Mouse (Mus musculus) frontal cortex, postnatal 10 days (tissue): ENCODE measurements at regions not wholly inside any gene's neighbourhood (a gene's known extent, or its start where the extent isn't known, plus 50 kb on each side); places are given as distances from the start of the nearest gene placed in this dataset.

Experiments used
- DNase-seq, 2 experiments: peaks; one replicate each; pipeline ENCODE4 v3.0.0; 2022; ENCODE audit warnings: low spot score in 2 of 2, mixed read lengths in 1 of 2

DNA sequence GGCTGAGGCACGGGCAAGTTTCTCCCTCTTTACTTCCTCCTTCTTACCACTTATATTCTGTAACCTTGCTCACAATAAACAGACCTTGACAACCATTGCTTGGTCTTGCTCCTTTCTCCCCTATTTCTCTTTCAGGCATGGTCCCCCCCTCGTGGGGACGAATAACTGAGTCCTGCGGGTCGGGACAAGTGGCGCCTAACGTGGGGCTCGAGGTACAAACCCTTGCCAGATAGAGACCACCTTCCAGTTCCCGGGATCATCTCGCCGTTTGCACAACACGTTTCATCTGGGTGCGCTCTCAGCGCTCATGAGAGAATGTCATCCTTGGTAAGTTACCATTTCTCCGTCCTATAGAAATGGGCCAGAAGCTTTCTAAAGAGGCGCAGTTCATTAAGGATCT is 79.6 kb upstream of the Foxn3 start:
- no peak for DNase-seq

DNA sequence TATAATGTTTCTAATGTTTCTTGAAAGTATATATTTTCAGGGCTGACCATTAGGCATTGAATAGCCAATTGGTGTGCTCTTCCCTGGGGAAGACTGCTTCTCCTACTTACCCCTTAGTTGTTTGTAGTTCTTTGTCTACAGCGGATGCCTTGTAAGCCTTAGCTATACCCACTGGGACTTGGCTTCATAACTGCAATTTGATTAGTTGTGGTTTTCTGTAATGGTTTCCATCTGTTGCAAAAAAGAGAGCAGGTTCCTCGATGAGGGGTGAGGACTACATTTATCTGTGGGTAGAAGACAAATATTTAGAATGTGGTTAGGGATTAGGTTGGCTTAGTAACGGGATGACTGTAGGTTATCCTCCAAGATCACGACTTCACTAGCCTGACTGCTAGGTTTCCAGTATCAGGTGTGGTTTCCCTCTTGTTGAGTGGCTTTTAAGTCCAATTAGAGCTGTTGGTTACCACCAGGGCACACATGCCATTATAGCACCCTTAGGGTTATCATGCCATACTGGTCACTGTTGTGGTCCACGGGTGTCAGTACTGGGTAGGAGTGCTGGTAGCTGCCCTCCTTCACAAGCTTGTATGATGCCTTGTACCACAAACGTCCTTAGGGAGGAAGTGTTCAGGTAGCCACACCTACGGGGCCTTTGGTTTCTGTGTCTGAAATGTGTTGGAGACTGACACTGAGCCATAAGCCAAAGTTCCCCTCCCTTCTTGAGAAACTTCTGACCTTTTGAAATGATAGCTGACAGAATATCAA is 78.9 kb upstream of the Foxn3 start:
- no peak for DNase-seq

DNA sequence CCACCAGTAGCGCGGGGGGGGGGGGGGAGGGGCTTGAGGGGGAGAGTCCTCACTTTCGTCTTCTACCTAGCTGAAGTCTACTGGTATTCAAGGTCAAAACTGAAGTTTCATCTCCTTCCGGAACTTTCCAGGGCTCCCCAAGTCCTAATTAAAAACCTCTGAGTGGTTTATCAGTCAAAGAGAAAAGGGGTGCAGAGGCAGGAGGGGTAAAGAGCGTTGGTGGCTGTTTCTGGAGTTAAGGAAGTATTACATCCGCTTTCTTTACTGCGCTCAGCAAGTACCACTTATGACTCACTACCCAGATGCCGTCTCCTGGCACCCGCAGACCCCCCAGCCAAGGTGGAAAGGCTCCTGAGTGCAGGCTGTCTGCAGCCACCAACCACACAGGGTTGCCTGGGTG is 77.9 kb upstream of the Foxn3 start:
- DNase-seq, result peak in 1 of 2 experiments; percentile 50

DNA sequence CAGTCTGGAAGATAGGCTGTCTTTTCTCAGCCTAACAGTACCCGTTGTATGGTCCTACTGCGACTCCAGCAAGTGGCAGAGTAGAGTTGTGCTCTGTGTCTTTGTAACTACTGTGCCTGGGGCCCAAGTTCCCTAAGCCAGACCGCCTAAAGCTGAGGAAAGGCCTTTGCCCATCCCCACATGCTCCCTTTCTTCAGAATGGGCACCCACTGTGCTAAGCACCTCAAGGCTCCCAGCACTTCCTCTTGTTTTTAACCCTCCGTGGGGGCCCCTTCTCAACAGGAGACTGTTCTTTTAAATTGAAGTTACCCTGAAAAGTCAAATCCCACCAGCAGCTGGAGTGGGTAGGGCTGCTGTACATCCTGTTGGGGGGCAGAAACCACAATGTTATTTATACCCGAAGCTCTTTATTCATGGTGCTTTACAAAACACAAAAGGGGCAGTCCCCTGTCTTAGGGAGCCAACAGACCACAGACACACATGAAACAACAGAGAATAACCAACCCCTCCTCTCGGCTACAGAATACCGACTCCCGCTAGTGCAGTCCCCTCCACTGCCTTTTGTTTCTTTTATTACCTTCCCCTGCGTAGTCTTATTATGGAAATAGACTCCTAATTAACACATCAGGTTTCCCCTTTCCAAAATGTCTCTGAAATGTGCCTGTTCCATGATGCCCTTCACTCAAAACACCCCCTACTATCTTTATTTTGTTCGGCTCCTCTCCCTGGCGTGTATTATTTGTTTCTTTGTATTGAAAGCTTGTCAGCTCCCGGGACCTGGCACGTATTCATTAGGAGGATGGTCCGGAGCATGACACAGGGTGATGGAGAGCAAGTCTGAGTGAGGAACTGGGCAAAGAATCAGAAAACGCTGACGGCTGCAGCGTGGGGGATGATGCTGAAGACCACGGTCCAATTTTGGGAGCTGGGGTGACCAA is 77.1 kb upstream of the Foxn3 start:
- peak in 1 of 2 experiments; percentile 46 for DNase-seq

DNA sequence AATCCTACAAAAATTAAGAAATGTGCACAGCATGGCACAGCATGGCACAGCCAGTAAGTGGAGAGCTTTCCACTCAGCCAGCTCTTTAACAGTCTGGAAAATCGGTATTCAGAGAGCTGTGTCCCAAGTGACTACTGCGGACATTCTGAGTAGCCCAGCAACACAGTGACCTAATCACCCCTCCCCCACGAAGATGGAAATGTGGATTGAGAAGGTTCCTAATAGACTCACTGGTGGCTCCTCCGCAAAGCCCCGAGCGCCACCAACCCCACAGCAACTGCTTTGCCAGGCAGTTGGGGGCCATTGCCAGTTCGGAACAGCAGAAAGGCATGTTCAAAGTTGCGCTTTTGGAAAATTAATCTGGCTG is 76.4 kb upstream of the Foxn3 start:
- DNase-seq, result peak; percentile 34 to 47

DNA sequence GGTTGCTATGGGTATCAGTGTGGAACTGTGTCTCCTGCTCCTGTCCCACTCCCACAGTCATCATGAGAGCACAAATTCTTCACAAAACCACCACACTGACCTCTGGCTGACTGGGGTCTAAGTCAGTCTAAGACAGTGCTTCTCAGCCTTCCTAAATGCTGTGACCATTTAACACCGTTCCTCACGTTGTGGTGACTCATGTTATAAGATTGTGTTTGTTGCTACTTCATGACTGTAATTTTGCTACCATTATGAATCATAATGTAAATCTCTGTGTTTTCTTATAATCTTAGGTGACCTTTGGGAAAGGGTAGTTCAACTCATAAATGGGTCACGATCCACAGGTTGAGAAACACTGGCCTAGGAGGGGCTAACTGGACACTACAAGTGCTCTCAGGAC is 75.7 kb upstream of the Foxn3 start:
- no peak for DNase-seq

DNA sequence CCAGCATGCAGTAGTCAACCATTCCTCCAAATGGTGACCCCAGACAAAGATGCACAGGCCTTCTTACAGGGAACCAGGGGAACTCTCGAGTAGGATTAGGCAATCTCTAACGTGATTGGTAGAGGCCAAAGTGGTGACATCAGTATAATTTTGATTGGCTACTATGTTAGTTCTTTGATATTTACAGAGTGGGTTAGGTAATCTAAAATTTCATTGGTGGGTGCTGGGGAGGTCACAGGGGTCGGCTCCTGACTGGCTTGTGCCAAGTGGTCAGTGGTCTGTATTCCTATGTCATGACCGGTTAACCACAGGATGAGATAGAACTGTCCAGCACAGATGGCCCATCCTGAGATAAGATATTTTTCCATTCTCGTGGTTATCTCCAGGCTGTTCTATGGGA is 74.6 kb upstream of the Foxn3 start:
- DNase-seq, result no peak

DNA sequence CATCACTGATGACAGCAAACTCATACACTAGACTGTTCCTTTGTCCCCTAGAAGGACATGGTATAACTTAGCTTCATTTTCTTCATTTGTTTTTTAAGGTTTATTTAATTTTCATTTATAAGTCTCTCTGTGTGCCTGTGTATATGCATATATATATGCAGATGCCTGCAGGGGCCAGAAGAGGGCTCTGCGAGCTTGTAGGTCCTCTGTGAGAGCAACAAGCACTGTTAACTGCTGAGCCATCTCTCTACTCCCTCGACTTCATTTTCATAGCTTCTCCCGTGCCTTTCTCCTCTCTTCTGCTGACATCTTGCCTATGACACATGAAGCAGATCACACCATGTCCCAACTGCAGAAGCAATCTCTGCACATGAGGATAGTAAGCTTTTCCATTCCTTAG is 72.9 kb upstream of the Foxn3 start:
- no peak for DNase-seq

DNA sequence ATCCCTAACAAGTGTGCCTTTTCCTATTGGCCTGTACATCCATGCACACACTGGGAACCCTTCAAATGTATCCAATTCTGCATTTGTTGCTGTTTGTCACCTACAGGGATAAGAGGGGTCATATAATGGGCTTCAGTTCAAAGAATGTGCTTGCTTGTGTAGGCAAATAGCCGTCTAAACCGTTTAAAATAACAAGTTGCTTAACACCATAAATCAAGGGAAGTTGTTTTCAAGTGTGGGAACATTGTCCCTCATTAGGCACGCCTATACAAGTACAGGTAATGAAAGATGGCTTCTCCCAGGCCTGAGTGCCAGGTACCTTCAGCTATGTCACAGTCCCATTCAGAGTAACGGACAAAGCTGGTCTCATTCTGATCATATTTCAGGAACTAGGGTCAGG is 72.0 kb upstream of the Foxn3 start:
- no peak for DNase-seq

DNA sequence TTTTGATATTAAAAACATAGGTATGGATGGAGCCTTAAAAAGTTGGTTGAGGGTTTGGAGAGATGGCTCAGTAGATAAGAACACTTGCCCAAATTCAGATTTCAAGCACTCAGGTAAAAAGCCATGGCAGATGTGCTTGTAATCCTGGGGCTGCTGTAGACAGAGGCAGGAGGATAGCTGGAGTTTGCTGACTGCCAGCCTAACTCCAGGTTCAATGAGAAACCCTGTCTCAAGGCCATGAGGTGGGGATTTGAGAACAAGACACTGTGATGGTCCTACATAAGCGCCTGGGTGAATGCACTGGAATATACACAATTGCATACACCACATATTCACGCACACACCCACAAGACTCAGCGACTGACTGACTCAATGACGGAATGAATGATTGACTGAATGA is 71.3 kb upstream of the Foxn3 start:
- no peak for DNase-seq

DNA sequence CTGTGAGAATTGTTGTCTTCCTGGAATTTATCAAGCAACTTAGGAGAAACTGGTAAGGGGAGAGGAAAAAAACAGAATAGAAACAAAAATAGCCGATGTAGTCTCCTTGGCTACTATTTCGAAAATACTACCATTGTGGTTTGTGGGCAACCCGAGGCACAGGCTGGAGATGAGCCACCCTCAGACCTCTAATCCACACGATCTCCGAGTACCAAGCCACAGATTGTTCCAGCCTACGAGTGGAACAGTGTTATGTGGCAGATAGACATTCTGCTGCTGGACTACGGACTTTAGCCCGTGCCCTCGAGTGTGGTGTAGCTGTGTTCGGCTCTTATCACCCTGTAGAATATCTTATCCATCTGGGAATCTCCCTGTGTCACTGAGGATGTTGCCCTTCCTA is 70.3 kb upstream of the Foxn3 start:
- DNase-seq, result no peak

DNA sequence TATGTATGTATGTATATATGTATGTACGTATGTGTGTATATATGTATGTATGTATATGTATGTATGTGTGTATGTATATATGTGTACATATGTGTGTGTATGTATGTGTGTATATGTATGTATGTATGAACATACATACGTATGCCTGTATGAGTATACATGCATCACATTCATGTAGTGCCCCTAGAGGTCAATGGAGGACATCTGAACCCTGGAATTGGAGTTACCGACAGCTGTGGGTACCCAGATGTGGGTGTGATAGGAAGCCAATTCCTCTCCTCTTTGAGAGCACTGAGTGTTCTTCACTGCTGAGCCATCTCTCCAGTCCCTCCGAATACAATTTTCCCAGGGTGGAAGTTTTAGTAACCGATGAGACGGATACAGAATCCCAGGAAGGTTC is 69.6 kb upstream of the Foxn3 start:
- no peak for DNase-seq

DNA sequence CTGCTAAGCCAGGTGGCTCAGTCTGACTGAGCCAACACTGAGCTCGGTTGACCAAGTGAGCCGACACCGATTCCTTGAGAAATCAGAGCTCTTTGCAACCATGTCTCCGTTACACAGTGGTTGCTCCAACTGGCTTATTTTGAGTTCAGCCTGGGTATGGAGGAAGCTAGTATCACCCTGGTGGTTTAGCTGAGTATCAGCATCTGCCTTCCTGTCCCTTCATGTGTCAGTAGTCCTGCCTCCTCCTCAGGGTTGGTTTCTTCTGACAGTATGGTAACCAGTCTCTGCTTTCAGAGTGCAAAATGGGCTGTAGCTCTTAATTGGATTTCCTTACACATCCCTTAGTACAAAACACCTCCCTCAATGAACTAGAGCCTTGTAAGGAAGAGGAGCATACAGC is 66.2 kb upstream of the Foxn3 start:
- DNase-seq, result no peak

DNA sequence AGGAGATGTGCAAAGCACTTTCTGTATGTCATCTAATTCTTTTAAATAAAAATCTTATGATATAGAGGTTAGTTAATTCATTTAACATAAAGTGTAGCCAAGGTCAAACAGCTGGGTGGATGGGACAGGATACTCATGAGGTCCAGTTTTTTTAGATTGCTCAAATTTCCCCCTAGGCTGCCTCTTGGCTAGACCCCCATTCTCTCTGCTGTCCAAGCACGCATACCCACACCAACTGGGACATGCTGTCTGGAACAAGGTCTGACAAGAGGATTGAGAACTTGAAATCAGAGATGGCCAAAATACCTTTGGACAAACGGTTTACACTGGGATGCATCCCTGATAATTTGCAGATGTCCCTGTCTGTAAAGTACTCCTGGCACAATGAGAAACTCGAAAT is 65.0 kb upstream of the Foxn3 start:
- no peak for DNase-seq

DNA sequence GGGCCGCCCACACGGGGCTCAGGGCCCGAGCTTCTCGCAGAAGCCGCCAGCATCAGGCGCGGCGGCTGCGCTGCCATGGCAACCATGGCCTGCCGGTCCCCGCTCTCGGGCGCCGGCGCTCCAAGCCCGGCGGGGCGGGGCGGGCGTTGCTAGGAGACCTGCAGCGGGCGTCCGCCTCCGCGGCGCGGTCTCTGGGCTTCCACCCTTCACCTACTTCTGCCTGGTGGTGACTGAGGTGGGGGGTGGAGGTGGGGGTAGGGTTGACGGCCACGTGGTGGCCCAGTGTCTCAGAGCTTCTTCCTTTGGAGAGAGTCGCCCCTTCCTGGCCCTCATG is 64.5 kb upstream of the Foxn3 start:
- peak; percentile 92 to 93 for DNase-seq

DNA sequence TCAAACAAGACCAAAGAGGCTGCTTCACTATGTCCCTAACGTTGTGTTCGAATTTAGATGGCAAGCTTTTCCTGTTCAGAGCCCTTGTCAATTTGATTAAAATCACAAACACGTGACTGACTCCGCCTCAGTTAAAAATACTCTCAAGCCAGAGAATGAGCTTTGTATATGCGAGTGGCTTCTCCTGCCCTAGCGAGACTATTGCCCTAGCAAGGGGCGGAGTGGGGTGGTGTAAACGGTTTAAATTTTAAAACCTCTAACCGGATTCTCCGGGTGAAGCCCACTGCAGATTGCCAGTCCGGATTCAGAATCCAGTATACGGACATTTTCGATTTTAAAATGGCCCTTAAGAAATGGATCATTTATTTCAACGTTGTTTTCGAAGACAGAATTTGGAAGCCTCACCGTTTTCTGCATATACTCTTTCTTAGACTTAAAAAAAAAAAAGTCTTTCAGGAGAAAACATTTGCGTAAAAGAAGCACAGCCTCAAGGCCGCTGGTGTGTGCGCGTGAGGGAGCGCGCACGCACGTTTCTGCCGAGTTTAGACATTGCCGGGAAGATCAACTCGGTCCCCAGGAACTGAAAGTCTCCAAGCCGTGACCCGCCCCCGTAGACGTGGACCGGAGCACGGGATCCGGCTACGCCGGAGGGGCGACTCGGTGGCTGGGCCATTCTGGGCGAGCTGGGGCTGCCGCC is 64.0 kb upstream of the Foxn3 start:
- no peak for DNase-seq

DNA sequence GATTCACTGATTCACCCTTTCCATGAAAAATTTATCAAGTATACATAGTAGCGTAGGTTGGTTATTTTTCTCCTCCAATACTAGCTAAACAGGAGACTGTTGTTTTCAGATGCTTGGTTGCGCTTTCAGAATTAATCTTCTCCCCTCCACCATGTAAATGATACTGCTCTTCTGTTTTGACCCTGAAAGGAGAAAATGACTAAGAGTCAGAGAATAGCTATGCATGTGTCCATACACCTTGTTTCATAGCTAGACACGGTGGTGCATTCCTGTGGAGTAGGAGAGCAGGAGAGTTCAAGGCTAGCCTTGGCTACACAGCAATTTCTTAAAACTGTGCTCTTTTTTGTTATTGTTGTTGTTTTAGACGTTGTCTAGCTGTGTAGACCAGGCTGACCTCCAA is 62.8 kb upstream of the Foxn3 start:
- DNase-seq, result no peak

DNA sequence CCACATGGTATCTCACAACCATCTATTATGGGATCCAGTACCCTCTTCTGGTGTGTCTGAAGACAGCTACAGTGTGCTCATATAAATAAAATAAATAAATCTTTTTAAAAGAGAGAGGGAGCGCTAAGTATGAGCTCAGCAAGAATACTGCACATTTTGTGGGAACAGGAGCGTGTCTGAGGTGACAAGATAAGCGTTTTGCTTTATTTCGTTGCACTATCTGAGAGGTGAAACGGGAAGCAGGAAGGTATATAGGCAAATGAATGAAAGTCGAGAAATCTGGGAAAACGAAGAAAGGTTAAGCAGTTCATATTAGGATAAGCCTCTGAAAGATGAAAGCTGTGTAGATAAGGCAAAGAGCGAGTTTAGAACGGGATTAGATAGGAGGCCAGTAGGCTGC is 61.7 kb upstream of the Foxn3 start:
- no peak for DNase-seq

DNA sequence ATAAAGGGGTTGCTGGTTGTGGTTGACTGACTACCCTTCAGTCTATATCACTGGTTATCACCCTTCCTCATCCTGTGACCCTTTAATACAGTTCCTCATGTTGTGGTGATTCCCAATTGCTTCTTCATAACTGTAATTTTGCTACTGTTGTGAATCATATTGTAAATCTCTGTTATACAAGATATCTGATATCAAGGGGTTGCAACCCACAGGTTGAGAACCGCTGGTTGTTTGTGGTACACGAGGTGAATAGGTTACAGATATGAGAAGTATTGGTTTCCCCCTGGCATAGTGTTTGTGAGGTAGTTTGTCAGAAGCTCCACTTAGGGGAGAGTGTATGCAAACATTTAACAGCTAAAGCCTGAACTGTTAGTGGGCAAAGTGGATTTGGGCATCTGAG is 58.9 kb upstream of the Foxn3 start:
- DNase-seq, result no peak

DNA sequence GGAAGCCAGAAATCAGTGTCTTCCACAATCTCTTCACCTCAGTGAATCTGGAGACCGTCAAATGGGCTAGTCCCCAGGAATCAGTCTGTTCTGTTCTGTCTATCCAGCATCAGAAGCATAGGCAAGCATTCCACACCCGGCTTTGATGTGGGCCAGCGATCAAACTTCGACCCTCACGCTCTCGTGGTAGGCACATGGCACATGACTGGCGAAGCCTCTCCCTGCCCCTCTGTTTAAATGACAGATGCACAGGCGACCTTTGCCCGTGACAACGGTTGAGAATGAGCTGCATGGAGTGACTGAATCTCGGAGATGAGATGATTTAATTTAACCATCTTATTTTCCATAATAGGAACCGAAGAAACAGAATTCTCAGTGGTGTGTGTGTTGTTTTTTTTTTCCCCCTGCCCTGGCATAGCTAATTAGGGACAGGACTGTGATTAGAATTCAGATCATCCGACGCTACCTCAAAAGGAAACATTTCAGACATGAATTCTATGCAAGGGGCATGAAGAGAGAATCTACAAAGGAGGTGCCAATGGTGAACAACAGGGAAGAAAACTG is 53.9 kb upstream of the Foxn3 start:
- DNase-seq, result no peak

DNA sequence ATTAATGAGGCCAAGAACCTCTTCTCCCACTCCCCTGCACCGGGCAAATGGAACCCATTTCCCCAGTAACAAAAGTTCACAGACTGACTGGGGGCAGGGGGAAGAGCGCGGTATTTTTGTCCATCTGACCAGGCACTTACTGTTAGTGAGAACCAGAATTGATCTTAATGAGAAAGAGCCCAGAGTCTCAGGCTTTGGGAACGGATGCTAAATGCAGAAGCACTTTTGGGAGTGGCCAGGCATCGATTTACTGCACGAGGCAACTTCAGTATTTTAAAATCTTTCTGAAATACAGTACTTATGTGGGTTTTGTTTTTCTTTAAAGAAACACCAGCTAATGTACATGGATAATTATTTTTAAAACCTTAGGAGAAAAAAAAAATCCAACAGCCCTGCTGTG is 51.0 kb upstream of the Foxn3 start:
- no peak for DNase-seq
